Comparison of ENCODE assay signal across 8 mouse cellular contexts in the genomic region with DNA sequence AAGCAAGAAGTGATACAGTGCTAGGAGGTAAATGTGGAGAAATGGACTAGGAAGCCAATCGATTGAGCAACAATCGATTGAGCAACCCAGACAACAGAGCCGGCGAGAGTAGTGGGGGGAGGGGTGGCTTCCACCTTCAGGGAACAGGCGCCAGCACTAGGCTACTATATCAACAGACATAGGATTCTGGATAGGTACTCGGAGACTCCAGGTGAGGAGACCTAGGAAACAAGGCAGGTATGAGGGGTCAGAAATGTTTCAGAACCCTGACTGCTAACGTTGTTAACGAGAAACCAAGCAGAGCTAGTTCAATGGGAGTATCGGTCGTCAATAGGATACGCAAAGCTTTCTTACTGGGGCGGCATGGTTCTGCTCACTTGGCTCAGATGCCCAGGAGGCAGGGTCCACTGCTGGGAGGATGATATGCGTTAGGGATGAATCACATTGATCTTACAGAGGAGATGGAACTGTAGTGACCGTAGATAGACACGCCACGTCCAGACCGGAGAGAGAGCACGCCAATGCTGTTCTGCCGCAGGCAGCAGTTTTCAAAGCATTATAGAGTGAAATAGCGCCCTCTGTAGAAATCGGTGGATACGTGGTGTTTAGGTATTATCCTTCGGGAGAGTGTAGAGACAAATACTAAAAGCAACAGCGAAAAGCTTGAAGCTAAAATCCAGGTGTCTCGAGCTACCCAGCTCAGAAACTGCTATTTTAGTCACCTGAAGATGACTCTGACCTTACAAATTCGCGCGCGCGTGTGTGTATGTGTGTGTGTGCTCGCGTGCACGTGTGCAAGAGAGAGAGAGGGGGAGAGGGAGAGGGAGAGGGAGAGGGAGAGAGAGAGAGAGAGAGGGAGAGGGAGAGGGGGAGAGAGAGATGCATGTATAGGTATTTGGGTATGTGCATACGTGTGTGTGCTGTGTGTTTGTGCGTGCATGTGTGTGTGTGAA. TPM values are rescaled to one million over a fixed set of nuclear protein-coding genes. Genes with fewer than 3 reads are reported as not detected.
DNase-seq lines count a peak whose midpoint lies in the region; ATAC-seq and TF ChIP-seq lines count a peak whose summit lies in the region.

No protein-coding gene starts in this region.

- no peaks in the 10 kb centered on the region for H3K9me3 ChIP-seq in CH12.LX (replicated peaks; ENCODE audit: low read length)
- H3K9me3 ChIP-seq in heart, embryonic 13.5 days: no peaks in the 10 kb centered on the region
- no peaks in the 10 kb centered on the region for H3K9me3 ChIP-seq in kidney, postnatal 0 days (replicated peaks; ENCODE audit: low read length)
- peaks cover 2% of the 10 kb centered on the region; the same call in 1 of the 2 replicates for H3K9me3 ChIP-seq in liver, embryonic 11.5 days (ENCODE audit: control insufficient read depth, low read length)
- no peaks in the 10 kb centered on the region for H3K9me3 ChIP-seq in stomach, embryonic 14.5 days (ENCODE audit: control insufficient read depth, low read depth, low read length)

- peaks cover 5 to 23% of the 10 kb centered on the region in 2 experiments for H3K4me1 ChIP-seq in CH12.LX (ENCODE audit: control insufficient read depth in 1 of 2, insufficient read depth in 2 of 2)
- 0 out of 2 replicates have a peak, but pooled peaks cover 3% of the 10 kb centered on the region for H3K4me1 ChIP-seq in heart, embryonic 13.5 days
- no peaks in the 10 kb centered on the region for H3K4me1 ChIP-seq in kidney, postnatal 0 days (replicated peaks; ENCODE audit: insufficient read depth, low read length)
- H3K4me1 ChIP-seq in liver, embryonic 11.5 days (replicated peaks; ENCODE audit: control insufficient read depth, insufficient read depth, low read length): peaks cover 3% of the 10 kb centered on the region; the same call in 1 of the 2 replicates
- no peaks in the 10 kb centered on the region for H3K4me1 ChIP-seq in stomach, embryonic 14.5 days (ENCODE audit: control insufficient read depth, insufficient read depth, low read length)

- in situ Hi-C loops in CH12.LX (cut with MboI; ENCODE audit: low pct_ligation_motif_present, low pct_unique_long_range_greater_than_20kb, low sequenced_read_pairs): loop anchor here (10.0 to 25.0 kb wide), 2 partner anchors 69 to 266 kb away; a partner anchor contains a TSS

- 3% methylated on average over 35 of the region's 35 CpGs for WGBS in heart, embryonic 13.5 days
- WGBS in kidney, postnatal 0 days: 4% methylated on average over 35 of the region's 35 CpGs
- WGBS in liver, embryonic 11.5 days: 4% methylated on average over 35 of the region's 35 CpGs
- WGBS in stomach, embryonic 14.5 days: 2% methylated on average over 35 of the region's 35 CpGs

- peak overlapping the region; percentile 75 to 89 (median 82) for H3K4me3 ChIP-seq in CH12.LX (replicated peaks in 1 of 3; ENCODE audit: low read depth in 2 of 3, low read length in 2 of 3, poor library complexity in 1 of 3)
- H3K4me3 ChIP-seq in heart, embryonic 13.5 days: peak overlapping the region; percentile 71
- peak overlapping the region; percentile 61 for H3K4me3 ChIP-seq in kidney, postnatal 0 days (replicated peaks; ENCODE audit: low read depth, low read length)
- H3K4me3 ChIP-seq in liver, embryonic 11.5 days (ENCODE audit: low read depth, low read length): peak overlapping the region; percentile 62
- H3K4me3 ChIP-seq in stomach, embryonic 14.5 days (ENCODE audit: low read depth, low read length): peak overlapping the region; percentile 60

- TF ChIP-seq POLR2A in CH12.LX (IDR thresholded peaks at IDR 0.05; ENCODE audit: low read depth, low read length): peak; percentile 53

- peaks cover 0 to 19% of the 10 kb centered on the region in 2 experiments for H3K36me3 ChIP-seq in CH12.LX (replicated peaks in 1 of 2; ENCODE audit: control insufficient read depth in 1 of 2, insufficient read depth in 1 of 2, low read length in 1 of 2)
- H3K36me3 ChIP-seq in heart, embryonic 13.5 days: no peaks in the 10 kb centered on the region
- no peaks in the 10 kb centered on the region for H3K36me3 ChIP-seq in kidney, postnatal 0 days (ENCODE audit: insufficient read depth, low read length)
- H3K36me3 ChIP-seq in liver, embryonic 11.5 days (ENCODE audit: control insufficient read depth, insufficient read depth, low read length): no peaks in the 10 kb centered on the region
- H3K36me3 ChIP-seq in stomach, embryonic 14.5 days (ENCODE audit: control insufficient read depth, insufficient read depth, low read length): no peaks in the 10 kb centered on the region

- H3K79me2 ChIP-seq in CH12.LX (replicated peaks; ENCODE audit: control insufficient read depth, extremely low read depth, insufficient read depth, poor library complexity, severe bottlenecking): no peaks in the 10 kb centered on the region

- peak; percentile 56 to 91; a peak in 3 of 4 replicates for TF ChIP-seq CTCF in CH12.LX (conservative IDR thresholded peaks at IDR 0.05 in 1 of 2, IDR thresholded peaks at IDR 0.05 in 1 of 2; ENCODE audit: low read depth in 2 of 2, low read length in 2 of 2)
- peak; percentile 77 for TF ChIP-seq CTCF in kidney, postnatal 0 days (IDR thresholded peaks at IDR 0.05; ENCODE audit: low read depth)

- TF ChIP-seq EP300 in CH12.LX (IDR thresholded peaks at IDR 0.05; ENCODE audit: low read length): no peak; the same call in 1 of the 2 replicates

- peak overlapping the region; percentile 53 for H3K4me2 ChIP-seq in CH12.LX (ENCODE audit: insufficient read depth, low read depth, poor library complexity, severe bottlenecking)
- peak overlapping the region; percentile 84 for H3K4me2 ChIP-seq in heart, embryonic 13.5 days
- H3K4me2 ChIP-seq in kidney, postnatal 0 days (ENCODE audit: low read length): peak overlapping the region; percentile 76
- peak overlapping the region; percentile 64 for H3K4me2 ChIP-seq in liver, embryonic 11.5 days
- peak overlapping the region; percentile 44 for H3K4me2 ChIP-seq in stomach, embryonic 14.5 days (replicated peaks; ENCODE audit: low read depth, low read length)

- peak; percentile 60; the same call in 1 of the 2 replicates for ATAC-seq in heart, embryonic 13.5 days (ENCODE audit: extremely low read depth, insufficient number of reproducible peaks, low FRiP score, low TSS enrichment)
- ATAC-seq in kidney, postnatal 0 days (replicated peaks; ENCODE audit: low FRiP score, low read depth): peak; percentile 77
- peak; percentile 87 for ATAC-seq in liver, embryonic 11.5 days (replicated peaks; ENCODE audit: low FRiP score)
- ATAC-seq in stomach, embryonic 14.5 days (ENCODE audit: insufficient number of reproducible peaks, insufficient read depth, low FRiP score, low read depth): peak; percentile 91

- peak; percentile 89 for TF ChIP-seq RAD21 in CH12.LX (IDR thresholded peaks at IDR 0.05; ENCODE audit: low read depth, low read length)

- peak; percentile 91 for DNase-seq in CH12.LX (ENCODE audit: extremely low read depth)
- peak; percentile 85 for DNase-seq in c-Kit-positive CD71-negative TER-119-negative erythroid progenitor cells, embryonic 14.5 days (ENCODE audit: low read depth)
- DNase-seq in fibroblast of lung, adult 2 months (ENCODE audit: low read depth): peak; percentile 72
- peak; percentile 96 for DNase-seq in kidney, postnatal 0 days (ENCODE audit: low spot score)
- peak; percentile 75 for DNase-seq in liver, embryonic 11.5 days (ENCODE audit: low spot score)
- peak; percentile 91 for DNase-seq in naive thymus-derived CD4-positive, alpha-beta T cell, adult 2 months (ENCODE audit: low read depth)

- no peaks in the 10 kb centered on the region for H3K27me3 ChIP-seq in CH12.LX (replicated peaks)
- no peaks in the 10 kb centered on the region for H3K27me3 ChIP-seq in heart, embryonic 13.5 days (replicated peaks)
- no peaks in the 10 kb centered on the region for H3K27me3 ChIP-seq in kidney, postnatal 0 days (ENCODE audit: insufficient read depth, low read length)
- no peaks in the 10 kb centered on the region for H3K27me3 ChIP-seq in liver, embryonic 11.5 days (replicated peaks; ENCODE audit: control insufficient read depth, insufficient read depth, low read length)
- H3K27me3 ChIP-seq in stomach, embryonic 14.5 days (ENCODE audit: control insufficient read depth, insufficient read depth, low read length): no peaks in the 10 kb centered on the region

- H3K9ac ChIP-seq in CH12.LX (ENCODE audit: insufficient read depth, low read depth): peak overlapping the region; percentile 54
- H3K9ac ChIP-seq in heart, embryonic 13.5 days: peak overlapping the region; percentile 78
- H3K9ac ChIP-seq in kidney, postnatal 0 days (ENCODE audit: low read depth, low read length): peak overlapping the region; percentile 56; the same call in 1 of the 2 replicates
- H3K9ac ChIP-seq in liver, embryonic 11.5 days (ENCODE audit: low read depth, low read length): peak overlapping the region; percentile 63
- no peak overlapping the region; the same call in 1 of the 2 replicates for H3K9ac ChIP-seq in stomach, embryonic 14.5 days (replicated peaks; ENCODE audit: low read depth, low read length)

- H3K27ac ChIP-seq in CH12.LX (ENCODE audit: insufficient read depth, low read depth): peak overlapping the region; percentile 76
- 0 out of 2 replicates have a peak overlapping the region, but pooled peaks have one; percentile 26 for H3K27ac ChIP-seq in heart, embryonic 13.5 days (replicated peaks)
- H3K27ac ChIP-seq in kidney, postnatal 0 days: 0 out of 2 replicates have a peak overlapping the region, but pooled peaks have one; percentile 15
- no peak overlapping the region for H3K27ac ChIP-seq in liver, embryonic 11.5 days (ENCODE audit: low read depth, low read length)
- H3K27ac ChIP-seq in stomach, embryonic 14.5 days (ENCODE audit: low read length): peak overlapping the region; percentile 56; the same call in 1 of the 2 replicates

- dilution Hi-C loops in CH12.LX (cut with MboI; ENCODE audit: extremely low pct_ligation_motif_present, extremely low pct_unique_long_range_greater_than_20kb, low sequenced_read_pairs): loop anchor here (25.0 kb wide), 1 partner anchor 91 kb away; no protein-coding TSS in a partner anchor

TF ChIP-seq in CH12.LX, 34 proteins besides CTCF, POLR2A, EP300 and RAD21 (continues in another document):
- TF ChIP-seq ZNF384 (IDR thresholded peaks at IDR 0.05; ENCODE audit: low read depth, low read length) (no peak), POLR2AphosphoS2 (IDR thresholded peaks at IDR 0.05; ENCODE audit: low read depth, low read length) (no peak), MXI1 (IDR thresholded peaks at IDR 0.05; ENCODE audit: low read depth, low read length) (peak; percentile 81), PAX5 (IDR thresholded peaks at IDR 0.05; ENCODE audit: low read length) (no peak), USF2 (conservative IDR thresholded peaks at IDR 0.05; ENCODE audit: low read depth, low read length) (no peak)

RNA-seq across cellular contexts. Expression of a gene that starts 24.0 kb away (rescaled TPM):
- total RNA-seq in CH12.LX (2012; rRNA removed) (0.63 and 0.76 TPM in 2 replicates), CH12.LX (2014; rRNA removed) (1.9 and 2.0 TPM in 2 replicates)
- polyA plus RNA-seq in CH12.LX (2012; ENCODE audit: insufficient read length, low read depth): 1.1 and 1.2 TPM in 2 replicates
- 0.14 TPM in 1 of 2 replicates, not detected in the other for polyA plus RNA-seq in heart, embryonic 13.5 days (2015; fragmentation: Nextera tagmentation; extraction: Ambion mirVana)
- 1.6 and 1.8 TPM in 2 replicates for polyA plus RNA-seq in kidney, postnatal 0 days (2015; fragmentation: Nextera tagmentation; extraction: Ambion mirVana)
- 0.53 and 0.56 TPM in 2 replicates for polyA plus RNA-seq in liver, embryonic 11.5 days (2014; fragmentation: Nextera tagmentation; extraction: Ambion mirVana)
- 0.20 and 0.23 TPM in 2 replicates for polyA plus RNA-seq in stomach, embryonic 14.5 days (2014; fragmentation: Nextera tagmentation; extraction: Ambion mirVana)
